Mouse (Mus musculus): ENCODE measurements at regions not wholly inside any gene's neighbourhood (a gene's known extent, or its start where the extent isn't known, plus 50 kb on each side); places are given as distances from the start of the nearest gene placed in this dataset.
A peak's percentile ranks its signal among the peaks of the same experiment; 100 is the strongest.
"Not testable (repeated sequence)": the region's sequence is repeated elsewhere in the genome, so short reads cannot be mapped to it uniquely, and the experiment has no call there.

DNA sequence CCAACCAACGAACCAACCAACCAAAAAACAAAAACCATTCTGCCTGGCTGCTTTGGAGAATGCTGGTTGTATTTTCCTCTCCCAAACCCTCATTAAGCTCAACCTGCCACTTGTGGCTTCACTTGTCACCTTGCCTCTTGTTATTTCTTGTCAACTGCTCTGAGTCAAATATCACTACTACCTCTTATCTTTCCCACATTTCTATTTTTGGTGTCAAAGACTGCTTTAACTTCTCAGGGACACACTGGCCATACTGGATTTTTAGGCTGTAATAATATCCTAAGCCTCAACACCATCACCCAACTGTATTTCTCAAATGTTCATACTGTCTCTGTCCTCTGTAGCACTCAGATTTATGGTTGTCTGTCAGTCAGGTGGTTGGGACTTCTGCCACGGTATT, 181.4 kb upstream of the Arhgap42 start:
- ATAC-seq (no peak), DNase-seq (no peak)
- Histone ChIP-seq H3K4me2 (ENCODE audit: low read depth) (no peak overlapping the region), H3K4me1 (ENCODE audit: insufficient read depth) (no peaks in the 10 kb centered on the region), H3K4me3 (ENCODE audit: low read depth, low read length) (no peak overlapping the region), H3K9me3 (ENCODE audit: low read length) (no peaks in the 10 kb centered on the region), H3K27ac (ENCODE audit: low read depth, low read length) (no peak overlapping the region), H3K27me3 (ENCODE audit: insufficient read depth, low read length) (no peaks in the 10 kb centered on the region), H3K36me3 (ENCODE audit: insufficient read depth) (no peaks in the 10 kb centered on the region), H3K9ac (no peak overlapping the region)
- WGBS, result 80% methylated on average over 2 of the region's 2 CpGs
- TF ChIP-seq CTCF (IDR thresholded peaks at IDR 0.05; ENCODE audit: low read depth), result no peak

DNA sequence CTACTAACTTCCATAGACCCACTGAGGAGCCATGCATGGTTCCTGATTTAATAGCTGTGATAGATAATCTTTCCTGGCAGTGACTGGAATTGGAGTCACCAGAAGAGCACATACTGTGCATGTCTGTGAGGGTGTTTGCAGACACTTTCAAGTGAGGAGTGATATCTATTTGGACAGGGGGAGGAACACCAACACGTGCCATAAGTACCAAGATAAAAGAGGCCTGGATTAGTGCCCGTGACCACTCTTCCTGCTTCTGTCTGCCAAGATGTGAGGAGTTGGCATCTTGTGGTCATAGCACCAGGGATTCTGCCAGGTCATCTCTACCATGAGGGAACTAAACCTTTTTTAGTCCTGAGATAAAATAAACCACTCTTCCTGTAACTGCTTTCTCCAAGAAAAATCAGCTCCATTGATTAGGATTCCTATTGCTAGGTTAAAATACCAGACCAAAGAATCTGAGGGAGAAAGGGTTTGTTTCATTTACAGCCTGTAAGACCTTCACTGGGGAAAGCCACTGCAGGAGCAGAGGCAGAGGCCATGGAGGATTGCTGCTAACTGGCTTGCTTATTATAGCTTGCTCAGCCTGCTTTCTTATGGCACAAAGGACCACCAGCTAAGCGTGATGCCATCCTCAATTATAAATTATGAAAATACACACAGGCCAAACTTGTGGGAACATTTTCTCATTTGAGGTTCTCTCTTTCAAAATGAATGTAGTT, 173.7 kb upstream of the Arhgap42 start:
- no peak for TF ChIP-seq CTCF (IDR thresholded peaks at IDR 0.05; ENCODE audit: low read depth)
- Histone ChIP-seq H3K9ac (no peak overlapping the region), H3K27me3 (ENCODE audit: insufficient read depth, low read length) (no peaks in the 10 kb centered on the region), H3K4me2 (ENCODE audit: low read depth) (no peak overlapping the region), H3K9me3 (ENCODE audit: low read length) (no peaks in the 10 kb centered on the region), H3K4me1 (ENCODE audit: insufficient read depth) (no peaks in the 10 kb centered on the region), H3K36me3 (ENCODE audit: insufficient read depth) (no peaks in the 10 kb centered on the region), H3K4me3 (ENCODE audit: low read depth, low read length) (no peak overlapping the region), H3K27ac (ENCODE audit: low read depth, low read length) (no peak overlapping the region)
- DNase-seq, result no peak
- 57% methylated on average over 3 of the region's 3 CpGs for WGBS
- ATAC-seq, result no peak

DNA sequence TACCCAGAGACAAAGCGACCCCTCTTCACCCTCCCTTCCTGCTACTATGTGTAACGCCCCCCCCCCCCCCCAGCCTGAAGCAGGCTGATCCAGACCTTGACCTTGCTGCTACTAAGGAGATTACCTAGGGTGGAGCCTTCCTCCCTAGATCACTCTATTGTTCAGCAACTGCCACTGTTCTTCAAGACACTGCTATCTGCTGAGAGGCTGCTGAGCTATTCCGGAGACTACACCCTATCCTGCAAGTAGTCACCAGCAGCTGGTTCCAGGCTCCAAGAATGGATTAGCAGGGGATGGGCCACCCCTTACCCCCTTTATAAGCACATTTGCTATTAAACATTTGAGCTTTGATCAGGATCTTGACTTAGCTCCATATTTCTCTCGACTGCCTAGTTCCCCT, 155.3 kb upstream of the Arhgap42 start:
- H3K27me3 ChIP-seq (ENCODE audit: insufficient read depth, low read length); H3K9me3 ChIP-seq (ENCODE audit: low read length); H3K36me3 ChIP-seq (ENCODE audit: insufficient read depth); H3K4me3 ChIP-seq (ENCODE audit: low read depth, low read length); H3K4me1 ChIP-seq (ENCODE audit: insufficient read depth); H3K27ac ChIP-seq (ENCODE audit: low read depth, low read length); H3K9ac ChIP-seq; H3K4me2 ChIP-seq (ENCODE audit: low read depth); ATAC-seq; DNase-seq: not testable (repeated sequence)
- 93% methylated on average over 3 of the region's 4 CpGs for WGBS

DNA sequence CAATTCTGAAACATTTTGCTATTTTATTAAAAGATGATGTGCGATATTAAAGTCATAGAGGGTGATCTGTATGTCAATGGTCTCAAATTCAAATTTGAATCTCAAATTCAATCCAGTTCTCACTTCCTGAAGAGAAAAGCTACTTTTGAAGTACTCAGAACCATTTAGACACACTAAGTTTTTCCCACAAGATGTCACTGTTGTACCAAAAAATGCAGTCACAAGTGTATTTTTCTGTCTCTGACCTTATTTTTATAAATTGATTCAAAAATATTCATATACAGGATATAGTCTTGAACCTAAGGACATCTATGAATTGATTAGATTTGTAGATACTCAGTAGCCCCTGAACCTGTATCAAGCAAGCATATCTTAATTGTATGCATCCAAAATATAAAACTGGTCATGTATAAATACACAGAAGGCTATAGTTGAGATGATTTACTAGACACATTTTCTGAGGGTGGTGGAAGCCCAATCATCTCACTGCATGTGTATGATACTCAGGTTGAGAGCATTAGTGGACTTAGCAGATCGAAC, 137.8 kb upstream of the Arhgap42 start:
- Histone ChIP-seq H3K4me2 (ENCODE audit: low read depth) (no peak overlapping the region), H3K36me3 (ENCODE audit: insufficient read depth) (no peaks in the 10 kb centered on the region), H3K9me3 (ENCODE audit: low read length) (no peaks in the 10 kb centered on the region), H3K9ac (no peak overlapping the region), H3K4me1 (ENCODE audit: insufficient read depth) (no peaks in the 10 kb centered on the region), H3K4me3 (ENCODE audit: low read depth, low read length) (no peak overlapping the region), H3K27ac (ENCODE audit: low read depth, low read length) (no peak overlapping the region), H3K27me3 (ENCODE audit: insufficient read depth, low read length) (no peaks in the 10 kb centered on the region)
- peak; percentile 56; the same call in 1 of the 2 replicates for ATAC-seq
- WGBS, result 78% methylated on average over 2 of the region's 2 CpGs
- DNase-seq, result peak; percentile 84
- peak; percentile 69 for TF ChIP-seq CTCF (IDR thresholded peaks at IDR 0.05; ENCODE audit: low read depth)

DNA sequence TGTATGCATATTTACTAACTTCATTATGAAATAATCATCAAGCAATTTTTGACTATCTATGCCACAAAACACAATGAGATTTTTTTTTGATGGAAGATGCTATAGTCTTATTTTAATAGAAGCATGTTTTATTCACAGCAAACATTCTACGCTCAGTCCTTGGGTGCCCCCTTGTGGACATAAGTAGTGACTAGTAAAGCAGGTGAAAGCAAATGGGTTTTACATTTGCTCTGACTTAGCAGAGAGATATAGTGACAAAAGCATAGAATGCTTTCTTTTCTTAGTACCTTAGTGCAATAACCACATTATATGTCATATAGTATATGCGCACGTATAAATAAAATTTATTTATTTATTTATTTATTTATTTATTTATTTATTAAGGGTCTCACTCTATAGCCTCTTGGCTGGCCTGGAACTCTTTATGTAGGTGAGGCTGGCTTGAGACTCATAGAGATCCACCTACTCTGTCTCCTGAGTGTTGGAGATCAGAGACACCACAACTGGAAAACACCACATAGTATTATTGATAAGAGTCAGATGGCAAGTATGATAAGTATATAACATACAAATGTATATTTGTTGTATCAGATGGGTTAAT, 136.5 kb upstream of the Arhgap42 start:
- Histone ChIP-seq H3K4me3 (ENCODE audit: low read depth, low read length) (no peak overlapping the region), H3K9ac (no peak overlapping the region), H3K27me3 (ENCODE audit: insufficient read depth, low read length) (no peaks in the 10 kb centered on the region), H3K36me3 (ENCODE audit: insufficient read depth) (no peaks in the 10 kb centered on the region), H3K9me3 (ENCODE audit: low read length) (no peaks in the 10 kb centered on the region), H3K4me2 (ENCODE audit: low read depth) (no peak overlapping the region), H3K27ac (ENCODE audit: low read depth, low read length) (no peak overlapping the region), H3K4me1 (ENCODE audit: insufficient read depth) (no peaks in the 10 kb centered on the region)
- peak; percentile 92 for DNase-seq
- peak; percentile 92 for TF ChIP-seq CTCF (IDR thresholded peaks at IDR 0.05; ENCODE audit: low read depth)
- peak; percentile 69 for ATAC-seq
- WGBS, result 28% methylated on average over 3 of the region's 3 CpGs

DNA sequence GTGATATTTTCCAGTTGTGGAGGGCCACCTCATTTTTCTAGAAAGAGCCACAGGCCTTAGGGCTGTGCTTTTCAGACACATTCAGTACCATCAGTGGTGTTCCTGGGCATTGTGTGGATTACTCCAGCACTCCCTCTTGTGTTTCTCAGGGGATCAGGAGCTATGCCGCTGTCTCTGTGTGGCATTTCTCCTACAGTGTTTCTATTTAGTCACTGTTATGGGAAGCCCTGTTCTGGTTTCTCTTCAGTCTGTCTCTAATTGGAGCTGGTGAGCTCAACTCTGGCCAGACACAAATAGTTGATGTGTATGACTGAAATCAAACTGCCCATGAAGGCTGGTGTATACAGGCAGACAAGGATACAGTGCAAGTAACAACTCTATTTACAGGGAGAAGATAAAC, 133.7 kb upstream of the Arhgap42 start:
- no peaks in the 10 kb centered on the region for H3K36me3 ChIP-seq (ENCODE audit: insufficient read depth)
- H3K27me3 ChIP-seq (ENCODE audit: insufficient read depth, low read length), result no peaks in the 10 kb centered on the region
- no peak overlapping the region for H3K9ac ChIP-seq
- ATAC-seq (no peak), DNase-seq (no peak)
- H3K9me3 ChIP-seq (ENCODE audit: low read length), result no peaks in the 10 kb centered on the region
- no peaks in the 10 kb centered on the region for H3K4me1 ChIP-seq (ENCODE audit: insufficient read depth)
- no peak overlapping the region for H3K4me3 ChIP-seq (ENCODE audit: low read depth, low read length)
- WGBS, result 47% methylated on average over 1 of the region's 1 CpGs
- H3K4me2 ChIP-seq (ENCODE audit: low read depth), result no peak overlapping the region
- H3K27ac ChIP-seq (ENCODE audit: low read depth, low read length), result no peak overlapping the region
- peak; percentile 59 for TF ChIP-seq CTCF (IDR thresholded peaks at IDR 0.05; ENCODE audit: low read depth)

- no peak overlapping the region for H3K4me3 ChIP-seq (ENCODE audit: low read depth, low read length)
- no peaks in the 10 kb centered on the region for H3K4me1 ChIP-seq (ENCODE audit: insufficient read depth)
- H3K4me2 ChIP-seq (ENCODE audit: low read depth), result no peak overlapping the region
- 94% methylated on average over 1 of the region's 1 CpGs for WGBS
- no peak for ATAC-seq
- no peaks in the 10 kb centered on the region for H3K27me3 ChIP-seq (ENCODE audit: insufficient read depth, low read length)
- H3K27ac ChIP-seq (ENCODE audit: low read depth, low read length), result no peak overlapping the region
- no peaks in the 10 kb centered on the region for H3K36me3 ChIP-seq (ENCODE audit: insufficient read depth)
- no peak for TF ChIP-seq CTCF (IDR thresholded peaks at IDR 0.05; ENCODE audit: low read depth)
- no peak for DNase-seq
- H3K9ac ChIP-seq, result no peak overlapping the region
- H3K9me3 ChIP-seq (ENCODE audit: low read length), result no peaks in the 10 kb centered on the region
Measured at GRCm38 (mm10) chr9:9368731-9369130, 129.8 kb upstream of the Arhgap42 start.
